Mouse (Mus musculus) ES-E14 (cell line): Measurements from ENCODE around the gene Bdkrb2.

Experiments used
- MAFK ChIP-seq: IDR thresholded peaks from 2 replicates; pipeline ENCODE4 v1.6.1; 2014; ENCODE audit warnings: mild to moderate bottlenecking, low read depth, low read length, inconsistent platforms; ENCODE audit not compliant: insufficient read depth
- ZC3H11A ChIP-seq: IDR thresholded peaks from 2 replicates; pipeline ENCODE4 v1.6.1; 2012; ENCODE audit warnings: low read depth, mild to moderate bottlenecking, inconsistent platforms, low read length, borderline replicate concordance

DNA sequence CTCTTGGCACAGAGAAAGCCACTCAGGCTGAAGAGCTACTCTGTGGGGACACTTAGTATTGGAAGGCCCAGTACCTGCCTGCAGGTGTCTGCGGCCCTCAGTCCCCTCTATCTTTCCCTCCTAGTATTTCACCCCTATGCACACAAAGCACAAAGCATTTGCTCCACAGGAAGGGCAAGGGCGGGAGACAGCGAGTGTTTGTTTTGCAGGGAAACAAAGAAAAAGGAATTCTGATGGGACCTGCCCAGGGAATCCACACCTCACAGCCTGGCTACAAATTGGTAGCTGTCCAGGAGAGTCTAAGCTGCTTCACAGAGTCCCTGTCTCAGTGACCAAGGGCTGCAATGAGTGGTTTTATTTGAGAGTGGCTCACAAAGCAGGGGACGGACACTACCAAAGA is 30.4 kb downstream of the Bdkrb2 start:
- no peak for TF ChIP-seq ZC3H11A
- TF ChIP-seq MAFK: no peak
